Mouse (Mus musculus) activated CD4-positive, CD25-positive, alpha-beta regulatory T cell, adult 9 weeks (primary cell): Measurements from ENCODE around the gene 4930524N10Rik. TPM values are rescaled to one million over a fixed set of nuclear protein-coding genes. Genes with fewer than 3 reads are reported as not detected.

ENCODE experiments used
- polyA plus RNA-seq: library from polyadenylated mRNA; unstranded; fragments of 100-300 nt; shearing (Covaris generic); gene quantifications from one replicate; pipeline ENCODE4 v1.2.1, GENCODE M21; 2017

The 4930524N10Rik gene
- not detected for polyA plus RNA-seq

GRCm38 (mm10) chrX:154343292-154343691, at the start of gene 4930524N10Rik:
Gene 4930524N10Rik (minus strand): TSS chrX:154343392.

Other genes starting within 250 kb of the 4930524N10Rik start
- not detected for gene Gm15140, start 222.7 kb downstream of the 4930524N10Rik start, polyA plus RNA-seq
- not detected for gene Samt4, start 138.6 kb upstream of the 4930524N10Rik start, polyA plus RNA-seq
- gene Samt2, start 236.0 kb upstream of the 4930524N10Rik start, polyA plus RNA-seq, result not detected